ENCODE assay signal across 14 mouse cellular contexts in the genomic region with DNA sequence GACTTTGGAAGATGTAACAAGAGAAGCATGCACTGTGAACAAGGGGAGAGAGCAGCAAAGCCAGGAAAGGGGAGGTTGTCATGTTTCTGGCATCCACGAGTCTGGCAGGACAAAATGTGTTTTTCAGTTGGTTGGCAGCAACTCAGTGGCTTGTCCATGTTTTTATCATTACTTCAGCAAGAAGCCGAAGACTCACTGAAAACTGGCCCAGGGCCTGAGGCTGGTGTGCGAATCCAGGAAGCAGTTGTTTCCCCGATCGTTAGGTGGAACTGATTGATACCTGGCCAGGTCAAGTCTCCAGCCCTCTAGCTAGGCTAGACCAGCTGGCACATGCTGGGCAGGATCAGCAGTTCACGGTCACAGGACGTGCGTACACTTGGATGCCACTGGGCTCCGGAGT.
DNase-seq lines count a peak whose midpoint lies in the region; ATAC-seq and TF ChIP-seq lines count a peak whose summit lies in the region.
"Had no signal": no experiment of that assay in that cellular context is flagged by ENCODE, and none has a peak within 500 bp of the region (broad histone marks: within the 10 kb centered on the region; RNA-seq: fewer than 3 reads in every experiment).

No protein-coding gene starts in this region.

- no peak overlapping the region for H3K27ac ChIP-seq in hindbrain, embryonic 16.5 days (ENCODE audit: low read depth, low read length)
- no peak overlapping the region for H3K27ac ChIP-seq in hindbrain, embryonic 14.5 days
- H3K27ac ChIP-seq: forebrain, embryonic 10.5 days; left cerebral cortex, adult 2 months; macrophage; midbrain, embryonic 15.5 days; stomach, embryonic 15.5 days had no signal

- no peaks in the 10 kb centered on the region for H3K27me3 ChIP-seq in hindbrain, embryonic 16.5 days (replicated peaks; ENCODE audit: control insufficient read depth, insufficient read depth, low read length)
- H3K27me3 ChIP-seq in hindbrain, embryonic 14.5 days (ENCODE audit: control insufficient read depth, insufficient read depth, low read length): no peaks in the 10 kb centered on the region
- H3K27me3 ChIP-seq: midbrain, embryonic 15.5 days; stomach, embryonic 15.5 days had no signal

- no peak for TF ChIP-seq CTCF in lung, adult 2 months (IDR thresholded peaks at IDR 0.05; ENCODE audit: insufficient read depth, low read length)

- H3K4me3 ChIP-seq in lung, adult 2 months (replicated peaks; ENCODE audit: extremely low read depth, low read depth, low read length): no peak overlapping the region
- H3K4me3 ChIP-seq in hindbrain, embryonic 16.5 days (ENCODE audit: low read length): no peak overlapping the region
- H3K4me3 ChIP-seq in hindbrain, embryonic 14.5 days (replicated peaks; ENCODE audit: low read length): no peak overlapping the region
- H3K4me3 ChIP-seq: forebrain, embryonic 10.5 days; left cerebral cortex, adult 2 months; midbrain, embryonic 15.5 days; stomach, embryonic 15.5 days had no signal

- no peak overlapping the region for H3K9ac ChIP-seq in hindbrain, embryonic 16.5 days (ENCODE audit: low read depth, low read length)
- no peak overlapping the region for H3K9ac ChIP-seq in hindbrain, embryonic 14.5 days
- H3K9ac ChIP-seq: midbrain, embryonic 15.5 days; stomach, embryonic 15.5 days had no signal

- ATAC-seq in hindbrain, embryonic 16.5 days: no peak
- ATAC-seq in hindbrain, embryonic 14.5 days (ENCODE audit: low FRiP score): no peak
- ATAC-seq: inflammation-experienced regulatory T-cells, adult 6 months; midbrain, embryonic 15.5 days had no signal

- no peak overlapping the region for H3K4me2 ChIP-seq in hindbrain, embryonic 16.5 days (ENCODE audit: low read length)
- no peak overlapping the region for H3K4me2 ChIP-seq in hindbrain, embryonic 14.5 days (replicated peaks)
- H3K4me2 ChIP-seq: midbrain, embryonic 15.5 days; stomach, embryonic 15.5 days had no signal

- no peaks in the 10 kb centered on the region for H3K9me3 ChIP-seq in hindbrain, embryonic 16.5 days (ENCODE audit: control insufficient read depth, low read length)
- H3K9me3 ChIP-seq in hindbrain, embryonic 14.5 days (ENCODE audit: control insufficient read depth, low read length): no peaks in the 10 kb centered on the region
- H3K9me3 ChIP-seq: forebrain, embryonic 10.5 days; midbrain, embryonic 15.5 days; stomach, embryonic 15.5 days had no signal

- TF ChIP-seq POLR2A in lung, adult 2 months (IDR thresholded peaks at IDR 0.05; ENCODE audit: borderline replicate concordance, extremely low read depth, low read depth, low read length): no peak

- peak; percentile 42 to 58 for DNase-seq in lung, adult 18-20 months
- no peak for DNase-seq in lung, adult 2 months
- DNase-seq in fat pad, adult 2 months (ENCODE audit: extremely low read depth, low read depth, low spot score): peak; percentile 28
- DNase-seq in gastrocnemius, postnatal 36 days: peak; percentile 64 to 70
- DNase-seq in lung, postnatal 36 days: peak; percentile 64
- DNase-seq in hindbrain, embryonic 14.5 days (ENCODE audit: low spot score): no peak
- DNase-seq: kidney, postnatal 36 days had no signal

- intact Hi-C loops in gastrocnemius, postnatal 36 days (cut with DNase I): no loop called here

- peaks cover 14% of the 10 kb centered on the region for H3K4me1 ChIP-seq in lung, adult 2 months (ENCODE audit: control insufficient read depth, insufficient read depth, low read length)
- peaks cover 4% of the 10 kb centered on the region for H3K4me1 ChIP-seq in hindbrain, embryonic 16.5 days (ENCODE audit: control insufficient read depth, insufficient read depth, low read depth, low read length)
- no peaks in the 10 kb centered on the region for H3K4me1 ChIP-seq in hindbrain, embryonic 14.5 days (replicated peaks; ENCODE audit: control insufficient read depth, insufficient read depth, low read length)

- 0 out of 2 replicates have a peak, but pooled peaks cover 3% of the 10 kb centered on the region for H3K36me3 ChIP-seq in hindbrain, embryonic 16.5 days (ENCODE audit: control insufficient read depth, insufficient read depth, low read length)
- H3K36me3 ChIP-seq in hindbrain, embryonic 14.5 days (replicated peaks; ENCODE audit: control insufficient read depth, insufficient read depth): peaks cover 14% of the 10 kb centered on the region
- H3K36me3 ChIP-seq: midbrain, embryonic 15.5 days had no signal

- WGBS in lung, adult 2 months: 75% methylated on average over 9 of the region's 9 CpGs
- 72% methylated on average over 9 of the region's 9 CpGs for WGBS in hindbrain, embryonic 16.5 days
- WGBS in hindbrain, embryonic 14.5 days: 85% methylated on average over 9 of the region's 9 CpGs

Comparison
In these comparisons a context has a peak if more than half of its experiments do, and no peak if none do; other contexts are left out.
1. DNase-seq: peak in lung, adult 18-20 months (2 of 2), fat pad, adult 2 months (single experiment), gastrocnemius, postnatal 36 days (2 of 2) and lung, postnatal 36 days (single experiment); none in lung, adult 2 months (single experiment) and hindbrain, embryonic 14.5 days (single experiment).